Mouse (Mus musculus): Measurements from ENCODE around the gene Arl8a. TPM values are rescaled to one million over a fixed set of nuclear protein-coding genes. Genes with fewer than 3 reads are reported as not detected.
A peak's percentile ranks its signal among the peaks of the same experiment; 100 is the strongest.

The Arl8a gene
- total RNA-seq, 2 experiments from 2014 or later = 252 to 292 TPM

DNA sequence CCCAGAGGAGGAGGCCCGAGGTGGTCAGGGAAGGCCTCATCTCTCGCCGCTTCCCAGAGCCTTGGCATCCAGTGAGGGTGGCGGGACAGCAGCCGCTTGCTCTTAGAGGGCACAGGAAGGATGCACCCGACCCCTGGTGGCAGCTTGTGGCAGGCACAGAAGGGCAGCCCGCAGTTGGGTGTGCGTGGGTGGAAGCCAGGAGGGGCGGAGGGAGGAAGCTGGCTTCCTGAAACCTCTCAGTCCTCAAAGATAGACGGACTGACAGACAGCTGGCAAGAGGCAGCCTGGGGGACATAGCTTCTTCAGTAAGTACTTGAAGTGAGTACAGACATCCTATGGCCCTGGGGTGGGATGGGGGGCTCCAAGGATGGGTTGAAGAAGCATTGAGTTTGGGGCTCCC is 14.2 kb upstream of the Arl8a start, which contains the start of gene Ptpn7:
Gene Ptpn7 (plus strand): TSS at position 228 of the 400 bp plus-strand sequence.
- DNase-seq (ENCODE audit: low spot score in 2 of 2) = no peak
- intact Hi-C loops (cut with DNase I) = no loop called here

DNA sequence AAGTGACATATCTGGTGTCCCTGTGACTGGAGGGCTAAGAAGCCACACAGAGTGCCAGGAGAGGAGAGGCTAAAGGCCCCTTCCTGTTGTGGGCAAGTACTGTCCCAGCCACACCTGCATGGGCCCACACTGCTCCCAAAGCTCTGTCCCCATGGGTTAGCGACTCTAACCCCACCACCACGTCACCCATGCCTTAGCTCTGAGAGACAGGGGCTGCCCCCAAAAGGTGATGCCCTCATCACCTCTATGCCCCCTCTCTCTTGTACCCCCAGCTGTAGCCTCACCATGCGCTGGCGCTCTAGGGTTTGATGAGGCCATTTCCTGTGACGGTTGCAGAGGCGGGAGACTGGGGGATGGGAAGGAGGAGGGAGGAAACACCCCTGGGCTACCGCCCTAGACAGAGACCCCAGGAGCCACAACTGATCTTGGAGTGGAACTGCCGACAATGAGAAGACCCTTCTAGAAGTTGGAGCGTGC is 13.7 kb upstream of the Arl8a start:
- intact Hi-C loops (cut with DNase I) = no loop called here
- DNase-seq (ENCODE audit: low spot score in 2 of 2) = no peak

DNA sequence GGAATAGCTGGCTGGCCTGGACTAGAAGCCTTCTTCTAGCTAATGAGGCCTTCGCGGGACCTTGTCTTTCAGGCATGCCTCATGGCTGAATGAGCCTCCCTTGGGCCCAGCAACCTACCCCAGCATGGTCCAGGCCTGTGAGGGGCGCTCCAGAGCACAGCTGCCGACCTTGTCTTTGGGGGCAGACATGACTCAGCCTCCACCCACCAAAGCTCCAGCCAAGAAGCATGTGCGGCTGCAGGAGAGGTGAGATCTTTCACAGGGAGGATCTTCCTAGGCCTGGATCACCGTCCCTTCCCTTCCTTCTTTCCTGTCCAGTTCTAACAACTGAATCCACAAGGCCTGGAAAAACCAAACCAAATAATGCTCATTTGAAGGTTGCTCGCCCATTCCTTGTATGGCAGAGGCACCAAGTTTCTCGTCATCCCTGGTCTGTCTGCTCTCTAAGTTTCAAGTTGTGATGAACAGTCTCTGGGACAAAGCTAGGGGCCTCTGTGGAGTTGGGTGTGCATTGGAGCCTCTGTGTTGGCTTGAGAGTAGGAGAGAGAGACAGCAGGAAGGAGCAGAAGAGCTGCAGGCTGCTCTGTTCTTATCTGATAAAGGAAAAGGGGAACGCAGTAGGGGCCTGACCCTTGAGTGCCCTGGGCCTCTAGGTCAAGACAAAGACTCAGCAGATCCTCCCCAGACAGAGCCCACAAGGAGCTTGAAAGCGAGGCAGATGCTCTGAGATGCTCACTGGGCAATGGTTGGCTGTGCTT is 12.8 kb upstream of the Arl8a start:
- intact Hi-C loops (cut with DNase I) = no loop called here
- no peak for DNase-seq (ENCODE audit: low spot score in 2 of 2)

DNA sequence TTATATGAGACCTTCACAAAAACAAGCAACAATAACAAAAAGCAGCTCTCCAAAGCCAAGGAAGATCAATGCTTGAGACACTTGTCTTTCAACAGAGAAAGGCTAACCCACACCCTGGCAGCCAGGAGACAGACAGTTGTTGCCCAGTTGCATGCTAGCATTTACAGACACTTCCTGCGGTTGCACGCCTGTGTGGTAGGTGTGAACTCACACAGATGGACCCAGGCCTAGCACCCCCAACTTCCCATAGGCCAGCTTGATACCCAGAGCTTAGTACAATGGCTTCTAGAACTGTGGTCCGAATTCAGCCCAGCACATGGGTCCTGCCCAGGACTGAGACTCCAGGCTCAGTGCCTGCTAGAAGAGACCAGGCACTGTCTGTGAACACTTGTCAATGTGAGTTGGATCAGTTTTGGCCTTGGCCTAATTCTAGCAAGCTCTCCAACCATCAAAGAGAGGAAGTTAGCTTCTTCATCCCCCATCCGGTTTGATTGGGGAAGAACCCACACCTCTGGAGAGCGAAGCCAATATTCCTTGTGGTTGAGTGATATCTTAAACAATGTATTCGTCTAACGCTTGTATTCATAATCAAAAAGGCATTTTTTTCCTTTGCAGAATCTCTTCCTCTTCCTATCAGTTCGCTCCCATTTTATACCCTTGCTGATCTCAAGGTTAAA is 11.4 kb upstream of the Arl8a start:
- DNase-seq (ENCODE audit: low spot score in 2 of 2) = no peak
- intact Hi-C loops (cut with DNase I) = no loop called here

DNA sequence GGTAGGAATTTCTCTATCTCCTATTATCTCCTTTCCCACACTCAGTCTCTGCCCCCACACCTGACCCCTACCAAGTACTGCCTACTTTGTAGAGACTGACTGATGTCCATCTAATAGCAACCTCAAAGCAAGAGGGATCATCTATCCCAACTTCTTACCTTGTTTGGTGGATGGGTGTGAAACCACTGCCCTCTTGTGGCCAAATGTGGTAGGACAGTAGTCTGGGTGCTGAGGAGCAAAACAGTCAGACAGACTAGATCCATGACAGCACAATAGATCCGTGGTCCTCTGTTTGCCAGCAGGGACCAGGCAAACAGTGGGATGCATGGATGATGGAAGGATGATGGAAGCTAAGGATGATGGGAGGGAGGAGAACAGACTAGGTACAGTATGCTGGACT is 10.1 kb upstream of the Arl8a start:
- intact Hi-C loops (cut with DNase I) = no loop called here
- peak in 1 of 2 experiments; percentile 55 for DNase-seq (ENCODE audit: low spot score in 2 of 2)

DNA sequence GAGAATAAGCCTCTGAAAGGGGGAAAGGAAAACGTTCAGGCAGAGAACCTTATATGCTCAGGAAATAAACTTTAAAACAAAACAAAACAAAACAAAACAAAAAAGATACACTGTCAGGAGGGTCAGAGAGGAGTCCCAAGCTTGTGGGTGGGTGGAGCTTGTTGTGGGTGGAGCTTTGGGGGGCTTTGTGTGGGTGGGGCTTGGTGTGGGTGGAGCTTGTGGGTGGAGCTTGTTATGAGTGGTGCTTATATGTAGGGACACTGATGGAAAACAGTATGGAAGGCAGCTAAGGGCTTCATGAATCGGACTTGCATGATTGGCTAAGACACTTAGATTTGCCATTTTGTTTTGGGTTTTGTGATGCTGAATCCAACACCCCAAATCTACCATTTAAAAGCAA is 6.7 kb upstream of the Arl8a start:
- no peak for DNase-seq (ENCODE audit: low spot score in 2 of 2)
- intact Hi-C loops (cut with DNase I) = loop anchor here (1.0 kb wide), 1 partner anchor 29 kb away; no protein-coding TSS in a partner anchor

DNA sequence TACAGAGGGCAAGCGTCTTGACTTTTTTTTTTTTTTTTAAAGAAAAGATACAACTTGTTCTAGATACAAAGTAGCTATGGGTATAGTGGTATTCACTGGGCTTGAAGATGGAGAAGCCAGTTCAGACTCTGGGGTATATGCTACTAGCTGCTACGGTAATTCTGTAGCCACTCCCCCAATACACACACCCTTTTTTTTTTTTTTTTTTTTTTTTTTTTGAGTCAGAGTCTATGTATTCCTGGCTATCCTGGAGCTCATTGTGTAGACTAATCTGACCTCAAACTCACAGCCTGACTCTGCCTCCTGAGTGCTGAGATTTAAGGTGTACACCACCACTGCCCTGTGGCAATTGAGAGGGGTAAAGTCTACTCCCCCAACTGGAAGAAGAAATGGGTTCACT is 4.2 kb upstream of the Arl8a start:
- no peak for DNase-seq (ENCODE audit: low spot score in 2 of 2)

DNA sequence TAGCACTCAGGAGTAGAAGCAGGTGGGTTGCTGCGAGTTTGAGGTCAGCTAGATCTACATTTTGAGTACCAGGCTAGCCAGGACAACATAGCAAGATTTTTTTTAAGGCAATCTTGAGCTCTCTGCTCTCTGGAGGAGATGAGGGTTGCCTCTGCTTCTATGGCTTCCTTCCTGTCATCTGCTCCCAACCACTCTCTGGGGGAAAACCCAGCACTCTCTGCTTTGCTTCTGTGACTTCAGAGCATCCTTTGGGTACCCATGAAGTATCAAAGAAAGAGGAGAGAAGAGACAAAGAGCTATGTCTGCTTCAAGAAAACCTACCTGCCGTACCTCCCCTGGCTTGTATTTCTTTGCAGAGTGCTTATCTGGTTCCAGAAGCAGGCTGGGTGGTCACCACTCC is 2.7 kb upstream of the Arl8a start:
- no peak for DNase-seq (ENCODE audit: low spot score in 2 of 2)
- intact Hi-C loops (cut with DNase I) = no loop called here

More for the DNA sequence above, 4.2 kb upstream of the Arl8a start:
- intact Hi-C loops (cut with DNase I) = no loop called here

DNA sequence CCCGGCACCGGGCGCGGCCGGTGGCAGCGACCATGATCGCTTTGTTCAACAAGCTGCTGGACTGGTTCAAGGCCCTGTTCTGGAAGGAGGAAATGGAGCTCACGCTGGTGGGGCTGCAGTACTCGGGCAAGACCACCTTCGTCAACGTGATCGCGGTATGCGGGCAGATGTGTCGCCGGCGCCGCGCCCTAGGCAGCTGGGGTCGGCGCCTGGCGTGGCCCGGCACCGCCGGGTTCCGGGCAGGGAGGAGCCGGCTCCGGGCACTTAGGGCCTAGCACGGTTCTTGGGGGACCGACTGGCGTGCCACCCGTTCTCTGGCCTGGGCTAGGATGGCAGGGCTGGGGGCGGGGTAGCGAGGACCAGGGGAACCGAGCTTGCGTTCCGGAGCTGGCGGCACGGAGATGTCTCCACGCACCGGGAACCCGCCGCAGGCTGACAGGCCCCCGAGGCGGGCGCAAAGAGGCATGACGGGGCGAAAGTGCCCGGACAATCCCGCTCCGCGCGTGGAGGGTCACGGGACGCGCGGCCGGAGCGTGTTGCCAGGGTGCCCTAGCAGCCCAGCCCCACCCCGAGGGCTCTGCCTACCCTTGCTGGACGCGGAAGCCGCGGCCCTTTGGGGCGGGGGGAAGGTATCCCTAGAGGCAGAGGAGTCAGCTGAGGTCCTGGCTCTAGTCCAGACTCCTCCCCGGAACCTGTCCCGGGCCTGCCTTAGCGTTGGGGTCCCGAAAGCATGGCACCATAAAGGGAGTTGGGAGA is 500 bp downstream of the Arl8a start:
- DNase-seq (ENCODE audit: low spot score in 2 of 2) = peak; percentile 77 to 79
- intact Hi-C loops (cut with DNase I) = no loop called here

DNA sequence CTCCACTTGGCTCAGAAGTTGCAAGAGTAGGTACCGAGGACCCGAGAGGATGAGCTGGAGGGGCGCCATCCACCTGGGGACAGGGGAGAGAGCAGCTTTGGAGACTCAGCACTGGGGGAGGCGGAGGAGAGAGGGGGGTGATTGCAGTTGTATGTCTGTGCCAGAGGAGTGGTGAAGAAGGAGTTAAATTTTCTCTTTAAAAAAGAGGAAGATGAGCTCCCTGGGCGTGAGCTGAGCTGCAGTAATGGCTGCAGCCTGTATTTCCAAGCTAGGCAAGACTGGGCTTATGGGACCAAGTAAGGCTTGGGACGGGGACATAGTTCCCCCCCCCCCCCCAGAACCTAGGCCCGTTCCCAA is 1.1 kb downstream of the Arl8a start:
- DNase-seq (ENCODE audit: low spot score in 2 of 2) = no peak
- intact Hi-C loops (cut with DNase I) = no loop called here

DNA sequence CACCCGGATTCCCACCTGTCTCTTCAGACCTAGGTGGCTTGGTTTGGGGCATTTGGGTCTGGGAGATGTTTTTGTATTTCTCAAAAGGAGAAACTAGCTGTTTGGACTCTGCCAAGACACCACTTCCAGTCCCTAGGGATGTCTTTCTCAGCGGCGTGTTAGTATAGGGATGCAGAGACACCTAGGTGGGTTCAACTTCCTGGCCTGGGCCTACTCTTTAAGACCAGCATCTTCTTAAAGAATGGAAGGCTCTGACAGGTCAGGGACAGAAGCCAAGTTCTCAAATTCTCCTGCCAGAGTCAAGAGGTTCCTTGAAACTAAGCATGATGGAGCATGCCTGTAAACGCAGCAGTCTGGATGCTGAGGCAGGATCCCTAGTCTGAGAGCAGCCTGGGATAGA is 1.9 kb downstream of the Arl8a start:
- intact Hi-C loops (cut with DNase I) = no loop called here
- DNase-seq (ENCODE audit: low spot score in 2 of 2) = no peak

DNA sequence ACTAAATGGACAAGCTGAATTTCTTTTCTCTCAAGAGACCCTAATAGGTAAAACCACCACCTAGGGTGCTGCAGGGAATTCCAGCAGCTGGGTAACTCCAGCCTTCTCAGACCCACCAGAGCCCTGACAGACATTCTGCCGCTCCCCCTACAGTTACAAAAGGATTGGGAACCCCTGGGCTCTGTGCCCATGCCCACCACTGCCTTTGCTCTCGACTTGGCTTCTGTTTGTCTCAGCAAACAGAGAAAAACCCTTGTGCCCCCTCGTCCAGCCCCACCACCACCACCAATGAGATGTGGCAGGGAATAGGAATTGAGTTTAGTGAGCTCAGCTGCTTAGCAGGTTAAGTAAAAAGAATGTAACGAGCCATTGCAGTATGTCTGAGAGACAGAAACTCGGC is 2.4 kb downstream of the Arl8a start:
- intact Hi-C loops (cut with DNase I) = no loop called here
- DNase-seq (ENCODE audit: low spot score in 2 of 2) = no peak

DNA sequence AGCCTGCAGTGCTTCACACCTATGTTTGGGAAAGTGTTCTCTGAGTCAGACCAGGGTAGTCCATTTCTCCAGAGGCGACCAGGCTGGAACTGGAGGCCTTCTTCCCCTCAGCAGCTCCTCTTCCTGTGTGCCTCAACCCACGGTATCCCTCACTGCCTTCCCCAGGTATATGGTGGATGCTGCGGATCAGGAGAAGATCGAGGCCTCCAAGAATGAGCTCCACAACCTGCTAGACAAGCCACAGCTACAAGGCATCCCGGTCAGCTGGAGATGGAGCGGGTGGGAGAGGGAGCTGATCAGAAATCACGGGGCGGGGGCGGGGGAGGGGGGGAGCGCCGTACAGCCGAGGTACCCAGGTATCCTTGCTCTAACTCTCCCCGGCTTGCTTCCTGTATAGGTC is 7.4 kb downstream of the Arl8a start:
- no peak for DNase-seq (ENCODE audit: low spot score in 2 of 2)
- intact Hi-C loops (cut with DNase I) = loop anchor here (1.0 to 5.0 kb wide), 2 partner anchors 12 to 213 kb away; no protein-coding TSS in a partner anchor

DNA sequence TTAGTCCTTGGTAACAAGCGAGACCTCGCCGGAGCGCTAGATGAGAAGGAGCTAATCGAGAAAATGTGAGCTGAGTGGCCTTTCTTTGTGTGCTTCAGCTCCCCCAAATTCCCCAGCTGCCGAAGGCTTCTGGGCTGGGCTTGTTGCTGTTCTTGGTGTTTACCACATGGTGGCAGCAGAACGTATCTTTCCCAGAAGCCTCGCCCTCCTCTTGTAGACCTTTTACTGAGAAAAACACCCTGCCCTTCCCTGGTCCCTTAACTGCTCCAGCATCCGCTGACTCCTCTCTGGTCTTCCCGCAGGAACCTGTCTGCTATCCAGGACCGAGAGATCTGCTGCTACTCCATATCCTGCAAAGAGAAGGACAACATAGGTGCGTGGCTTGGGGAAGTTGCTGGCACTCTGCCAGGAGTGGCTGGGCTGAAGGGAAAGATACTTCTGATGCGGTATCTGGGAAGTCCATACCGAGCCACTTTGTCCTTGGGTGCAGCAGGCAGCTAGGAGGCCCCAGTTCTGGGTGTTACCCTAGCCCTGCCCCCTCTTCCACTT is 7.9 kb downstream of the Arl8a start:
- peak; percentile 79 to 82 for DNase-seq (ENCODE audit: low spot score in 2 of 2)
- intact Hi-C loops (cut with DNase I) = loop anchor here (1.0 to 5.0 kb wide), 2 partner anchors 12 to 213 kb away; no protein-coding TSS in a partner anchor

DNA sequence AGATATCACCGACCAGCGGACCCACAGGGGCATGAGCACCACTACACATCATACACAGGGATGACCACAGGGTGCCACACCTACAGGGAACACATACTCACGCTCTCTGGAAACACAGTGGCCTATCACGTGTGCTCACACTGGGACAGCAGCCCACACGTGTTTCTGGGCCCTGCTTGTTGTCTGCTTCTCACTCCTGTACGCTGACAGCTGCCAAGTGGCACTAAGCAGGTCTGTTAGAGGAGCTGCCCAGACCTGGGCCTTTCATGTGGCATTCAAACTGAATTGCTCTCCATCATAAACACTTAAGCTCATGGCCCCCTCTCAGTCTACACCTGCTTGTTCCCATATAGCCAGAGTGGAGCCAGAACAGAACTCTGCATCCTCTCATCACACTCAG is 9.7 kb downstream of the Arl8a start:
- no peak for DNase-seq (ENCODE audit: low spot score in 2 of 2)
- intact Hi-C loops (cut with DNase I) = no loop called here

DNA sequence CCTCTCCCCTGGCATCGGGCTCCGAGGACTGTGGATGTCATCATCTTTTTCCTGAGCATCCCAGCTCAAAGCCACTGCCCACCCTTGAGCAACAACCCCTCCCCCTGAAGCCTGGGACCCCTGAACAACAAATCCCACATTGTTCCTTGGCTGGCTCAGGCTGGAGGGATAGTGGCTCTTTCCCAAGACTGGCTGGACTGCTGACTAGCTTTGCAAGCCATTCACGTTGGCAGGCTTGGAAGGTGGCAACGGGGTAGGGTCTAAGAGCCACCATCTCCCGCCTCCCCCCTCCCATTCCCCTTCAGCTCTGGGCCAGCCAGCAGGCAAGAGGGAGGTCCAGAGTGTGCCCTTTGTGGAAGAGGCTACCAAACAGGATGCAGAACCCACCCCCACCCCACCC is 12.0 kb downstream of the Arl8a start:
- intact Hi-C loops (cut with DNase I) = no loop called here
- no peak for DNase-seq (ENCODE audit: low spot score in 2 of 2)

DNA sequence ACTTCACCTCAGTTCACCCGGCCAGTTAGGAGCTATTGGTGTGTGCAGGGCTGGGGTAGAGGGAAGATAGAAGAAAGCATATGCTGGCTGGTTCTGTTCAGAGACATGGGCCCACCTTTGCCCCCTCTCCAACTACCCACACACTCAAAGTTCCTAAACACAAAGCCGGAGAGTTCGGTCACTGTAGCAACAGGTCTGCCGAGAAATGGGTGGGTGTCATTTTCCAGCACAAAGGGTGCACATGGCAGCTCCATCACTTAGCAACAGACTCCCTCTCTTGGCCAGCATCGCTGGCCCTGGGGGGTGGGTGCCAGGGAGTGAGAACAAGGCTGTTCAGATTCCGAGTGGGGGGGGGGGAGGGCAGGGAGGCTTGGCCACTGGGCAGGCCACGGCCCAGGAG is 12.4 kb downstream of the Arl8a start:
- intact Hi-C loops (cut with DNase I) = no loop called here
- peak; percentile 32 to 53 for DNase-seq (ENCODE audit: low spot score in 2 of 2)

DNA sequence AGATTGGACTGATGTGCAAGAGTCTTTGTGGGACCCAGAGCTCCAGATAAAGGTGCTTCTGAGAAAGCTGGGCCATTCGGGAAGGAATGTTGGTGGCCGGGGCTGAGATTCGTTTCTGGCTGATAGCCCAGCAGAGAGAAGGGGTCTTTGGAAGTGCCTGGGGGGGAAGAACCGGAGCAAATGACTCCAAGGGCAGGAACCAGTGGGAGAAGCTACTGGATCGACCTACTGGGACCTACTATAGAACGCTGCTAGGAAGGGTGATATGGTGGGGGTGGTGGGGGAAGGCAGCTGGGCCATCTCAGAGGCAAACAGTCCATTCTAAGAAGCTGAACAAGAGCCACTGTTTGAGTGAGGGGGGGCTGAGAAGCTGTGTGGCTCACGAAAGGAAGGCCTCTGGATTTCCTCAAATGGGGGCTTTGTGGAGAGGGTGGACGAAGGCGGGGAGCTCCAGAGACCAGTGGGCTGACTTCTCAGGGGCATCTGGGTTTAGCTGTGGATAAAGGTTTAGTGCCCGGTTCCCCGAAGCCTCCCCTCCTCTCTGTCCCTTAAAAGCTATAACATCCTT is 13.0 kb downstream of the Arl8a start:
- intact Hi-C loops (cut with DNase I) = no loop called here
- no peak for DNase-seq (ENCODE audit: low spot score in 2 of 2)

DNA sequence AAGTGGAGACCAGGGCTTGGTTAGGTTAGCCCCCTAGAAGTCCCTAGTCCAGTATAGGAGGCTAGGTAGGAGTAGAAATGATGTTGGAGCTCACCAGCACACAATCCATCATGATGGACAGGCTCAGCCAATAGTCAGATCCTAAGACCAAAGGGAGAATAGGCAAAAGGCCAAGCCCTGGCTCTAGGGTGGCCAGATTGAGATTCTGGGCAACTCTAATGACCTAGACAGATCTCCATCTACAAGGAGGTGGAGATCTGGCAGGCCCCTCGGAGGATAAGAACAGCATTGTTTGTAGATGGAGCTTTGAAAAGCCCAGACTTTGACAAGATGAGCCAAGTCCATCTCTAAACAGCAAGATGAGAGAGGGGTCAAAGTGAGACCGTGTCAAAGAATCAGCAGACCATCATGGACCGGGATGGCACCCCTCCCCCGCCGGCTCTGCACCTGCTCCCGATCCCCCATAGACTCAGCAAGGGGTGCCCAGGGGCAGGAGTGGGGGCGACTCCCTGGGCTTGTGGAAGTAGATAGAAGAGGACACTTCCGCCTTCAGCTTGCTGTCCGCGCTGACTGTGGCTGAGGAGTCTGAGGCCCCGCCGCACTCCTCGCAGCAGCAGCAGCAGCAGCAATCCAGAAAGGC is 13.9 kb downstream of the Arl8a start:
- DNase-seq (ENCODE audit: low spot score in 2 of 2) = no peak
- intact Hi-C loops (cut with DNase I) = no loop called here

Measured in left cerebral cortex, postnatal 36 days (tissue).